Mouse (Mus musculus) neutrophil, adult 5-6 weeks (primary cell): ENCODE data around the gene Gm18596. TPM values are rescaled to one million over a fixed set of nuclear protein-coding genes. Genes with fewer than 3 reads are reported as not detected.
"Not testable (repeated sequence)": the region's sequence is repeated elsewhere in the genome, so short reads cannot be mapped to it uniquely, and the experiment has no call there.

ENCODE experiments used
- ATAC-seq: fragments of 151-379, 151-347 bp; 2 replicates; pipeline ENCODE4 v1.8.0; 2017; ENCODE audit warnings: mild to moderate bottlenecking, moderate TSS enrichment; ENCODE audit not compliant: insufficient number of reproducible peaks, poor library complexity, low FRiP score, severe bottlenecking; ENCODE audit errors: extremely low read depth
- total RNA-seq: library from RNA; stranded (forward); fragments of 200-1000 nt; gene quantifications from 2 replicates; pipeline ENCODE4 v1.2.3, GENCODE M21; 2017

Gene Gm18596
- total RNA-seq: not detected in 2 replicates

GRCm38 (mm10) chr10:77741924-77742688, at the start of gene Gm18596:
Gene Gm18596 (minus strand): TSS chr10:77742638.
- ATAC-seq: not testable (repeated sequence)

- no peak for ATAC-seq
Observed at GRCm38 (mm10) chr10:77788621-77789020, 46.2 kb upstream of the Gm18596 start.

- not testable (repeated sequence) for ATAC-seq
Observed at GRCm38 (mm10) chr10:77787876-77788275, 45.4 kb upstream of the Gm18596 start, which contains the start of gene Gm7137. Gene Gm7137 (minus strand): TSS chr10:77788200.

- not testable (repeated sequence) for ATAC-seq
Observed at GRCm38 (mm10) chr10:77783396-77783795, 41.0 kb upstream of the Gm18596 start.

GRCm38 (mm10) chr10:77782442-77782841, 40.0 kb upstream of the Gm18596 start, which contains the start of gene Gm3250:
Gene Gm3250 (minus strand): TSS chr10:77782542.
- not testable (repeated sequence) for ATAC-seq

- ATAC-seq: not testable (repeated sequence)
Observed at GRCm38 (mm10) chr10:77776844-77777243, 34.4 kb upstream of the Gm18596 start, which contains the start of gene Gm7138. Gene Gm7138 (minus strand): TSS chr10:77776944.

GRCm38 (mm10) chr10:77772142-77772541, 29.7 kb upstream of the Gm18596 start:
- ATAC-seq: not testable (repeated sequence)

GRCm38 (mm10) chr10:77771225-77771624, 28.8 kb upstream of the Gm18596 start, which contains the start of gene Gm3238:
Gene Gm3238 (minus strand): TSS chr10:77771325.
- ATAC-seq: not testable (repeated sequence)

GRCm38 (mm10) chr10:77769727-77770126, 27.3 kb upstream of the Gm18596 start:
- no peak for ATAC-seq

- not testable (repeated sequence) for ATAC-seq
Observed at GRCm38 (mm10) chr10:77759582-77759981, 17.1 kb upstream of the Gm18596 start, which contains the start of gene Gm3233. Gene Gm3233 (minus strand): TSS chr10:77759682.

- ATAC-seq: no peak
Observed at GRCm38 (mm10) chr10:77753448-77753847, 11.0 kb upstream of the Gm18596 start.

GRCm38 (mm10) chr10:77752312-77752711, 9.9 kb upstream of the Gm18596 start:
- ATAC-seq: not testable (repeated sequence)

- ATAC-seq: not testable (repeated sequence)
Observed at GRCm38 (mm10) chr10:77751254-77751653, 8.8 kb upstream of the Gm18596 start, which contains the start of gene Gm9736. Gene Gm9736 (minus strand): TSS chr10:77751354.

- not testable (repeated sequence) for ATAC-seq
Observed at GRCm38 (mm10) chr10:77750686-77751085, 8.2 kb upstream of the Gm18596 start.

- no peak for ATAC-seq
Observed at GRCm38 (mm10) chr10:77738929-77739328, 3.5 kb downstream of the Gm18596 start.

GRCm38 (mm10) chr10:77735928-77736327, 6.5 kb downstream of the Gm18596 start:
- no peak for ATAC-seq

- no peak for ATAC-seq
Observed at GRCm38 (mm10) chr10:77729241-77729640, 13.2 kb downstream of the Gm18596 start.

- ATAC-seq: no peak
Observed at GRCm38 (mm10) chr10:77728280-77728679, 14.2 kb downstream of the Gm18596 start.

GRCm38 (mm10) chr10:77726186-77726585, 16.3 kb downstream of the Gm18596 start, which contains the start of gene Gm10100:
Gene Gm10100 (plus strand): TSS chr10:77726486.
- ATAC-seq: no peak

GRCm38 (mm10) chr10:77724855-77725254, 17.6 kb downstream of the Gm18596 start:
- no peak for ATAC-seq
